Mouse (Mus musculus): Measurements from ENCODE around the gene Theg. TPM values are rescaled to one million over a fixed set of nuclear protein-coding genes. Genes with fewer than 3 reads are reported as not detected.

Theg gene
- polyA plus RNA-seq, 1 experiment from 2014 or later: not detected

DNA sequence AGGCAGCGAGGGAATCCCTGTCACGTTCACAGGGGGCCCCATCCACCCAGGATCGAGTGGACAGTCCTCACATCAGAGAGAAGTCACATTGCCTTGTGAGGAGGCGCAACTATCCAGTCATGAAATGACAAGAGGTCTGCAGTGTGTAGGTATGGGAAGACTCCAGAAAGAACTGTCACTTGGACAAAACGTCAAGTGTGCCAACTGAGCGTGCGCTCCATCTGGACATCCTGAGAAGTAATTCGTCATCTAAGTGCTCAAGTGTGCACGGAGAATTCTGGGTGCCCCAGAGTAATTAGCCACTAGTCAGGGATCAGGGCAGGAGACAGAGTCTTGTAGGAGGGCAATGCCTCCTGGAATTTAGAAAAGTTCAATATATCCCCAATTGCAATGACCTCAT lies 38.3 kb upstream of the Theg start:
- Histone ChIP-seq H3K4me2 (replicated peaks; ENCODE audit: low read depth, low read length) (no peak overlapping the region), H3K9me3 (ENCODE audit: low read length) (no peaks in the 10 kb centered on the region), H3K4me1 (ENCODE audit: insufficient read depth, low read depth, low read length) (no peaks in the 10 kb centered on the region), H3K27me3 (replicated peaks; ENCODE audit: insufficient read depth, low read length) (no peaks in the 10 kb centered on the region), H3K36me3 (ENCODE audit: insufficient read depth, low read length) (no peaks in the 10 kb centered on the region), H3K4me3 (ENCODE audit: low read depth, low read length) (no peak overlapping the region), H3K27ac (ENCODE audit: low read length) (no peak overlapping the region), H3K9ac (replicated peaks; ENCODE audit: low read depth) (no peak overlapping the region)
- no peak for TF ChIP-seq EP300 (IDR thresholded peaks at IDR 0.05)
- TF ChIP-seq CTCF (IDR thresholded peaks at IDR 0.05): no peak
- ATAC-seq (no peak), DNase-seq (ENCODE audit: low spot score) (no peak)
- 57% methylated on average over 9 of the region's 9 CpGs for WGBS

DNA sequence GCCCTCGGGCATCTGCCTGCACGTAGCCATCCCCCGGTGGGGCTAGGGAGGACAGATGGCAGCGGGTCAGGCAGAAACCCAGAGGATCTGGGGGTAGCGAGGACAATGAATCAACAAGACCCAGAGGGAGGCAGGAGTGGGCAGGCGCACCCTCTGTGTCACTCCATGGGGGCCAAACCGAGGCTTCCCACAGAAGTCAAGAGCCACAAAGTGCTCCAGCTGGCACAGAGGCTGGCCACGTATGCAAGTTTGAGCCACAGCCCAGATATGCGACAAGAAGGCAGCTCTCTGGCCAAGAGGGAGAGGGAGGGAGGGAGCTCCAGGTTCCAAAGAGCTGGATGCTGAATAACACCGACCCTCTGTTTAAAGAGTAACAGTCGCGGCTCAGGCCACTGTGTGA lies 36.8 kb upstream of the Theg start:
- 62% methylated on average over 12 of the region's 12 CpGs for WGBS
- TF ChIP-seq CTCF (IDR thresholded peaks at IDR 0.05): no peak
- no peak for TF ChIP-seq EP300 (IDR thresholded peaks at IDR 0.05)
- Histone ChIP-seq H3K4me3 (ENCODE audit: low read depth, low read length) (no peak overlapping the region), H3K27me3 (replicated peaks; ENCODE audit: insufficient read depth, low read length) (no peaks in the 10 kb centered on the region), H3K36me3 (ENCODE audit: insufficient read depth, low read length) (no peaks in the 10 kb centered on the region), H3K9me3 (ENCODE audit: low read length) (no peaks in the 10 kb centered on the region), H3K27ac (ENCODE audit: low read length) (no peak overlapping the region), H3K4me1 (ENCODE audit: insufficient read depth, low read depth, low read length) (no peaks in the 10 kb centered on the region), H3K4me2 (replicated peaks; ENCODE audit: low read depth, low read length) (no peak overlapping the region), H3K9ac (replicated peaks; ENCODE audit: low read depth) (no peak overlapping the region)
- no peak for ATAC-seq
- no peak for DNase-seq (ENCODE audit: low spot score)

- ATAC-seq (no peak), DNase-seq (ENCODE audit: low spot score) (no peak)
- no peaks in the 10 kb centered on the region for H3K9me3 ChIP-seq (ENCODE audit: low read length)
- no peak overlapping the region for H3K27ac ChIP-seq (ENCODE audit: low read length)
- H3K36me3 ChIP-seq (ENCODE audit: insufficient read depth, low read length): no peaks in the 10 kb centered on the region
- H3K4me2 ChIP-seq (replicated peaks; ENCODE audit: low read depth, low read length): no peak overlapping the region
- peaks cover 22% of the 10 kb centered on the region; the same call in 1 of the 2 replicates for H3K27me3 ChIP-seq (replicated peaks; ENCODE audit: insufficient read depth, low read length)
- H3K4me3 ChIP-seq (ENCODE audit: low read depth, low read length): no peak overlapping the region
- H3K4me1 ChIP-seq (ENCODE audit: insufficient read depth, low read depth, low read length): peaks cover 8% of the 10 kb centered on the region; the same call in 1 of the 2 replicates
- WGBS: 91% methylated on average over 5 of the region's 5 CpGs
- no peak for TF ChIP-seq CTCF (IDR thresholded peaks at IDR 0.05)
- TF ChIP-seq EP300 (IDR thresholded peaks at IDR 0.05): no peak
- H3K9ac ChIP-seq (replicated peaks; ENCODE audit: low read depth): no peak overlapping the region
Observed at GRCm38 (mm10) chr10:79616376-79616775, 29.2 kb upstream of the Theg start.

DNA sequence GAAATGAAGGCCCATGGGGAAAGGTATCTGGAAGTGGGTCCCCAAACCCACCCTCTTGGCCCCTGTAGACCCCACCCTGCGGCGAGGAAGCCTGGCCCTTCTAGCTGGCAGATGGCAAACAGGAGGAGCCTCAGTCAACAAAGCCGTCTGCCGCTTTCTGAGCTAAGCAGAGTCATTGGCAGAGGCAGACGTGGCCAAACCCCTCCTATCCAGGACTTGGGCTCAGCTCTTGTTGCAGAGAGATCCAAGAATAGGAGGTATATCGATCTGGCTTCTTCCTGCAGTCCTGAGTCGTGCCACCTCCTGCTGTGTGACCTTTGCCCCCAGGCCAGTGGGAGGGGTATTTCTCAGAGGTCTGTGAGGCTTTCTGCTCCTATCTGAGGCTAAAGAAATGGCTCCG lies 28.7 kb upstream of the Theg start:
- Histone ChIP-seq H3K9me3 (ENCODE audit: low read length) (no peaks in the 10 kb centered on the region), H3K36me3 (ENCODE audit: insufficient read depth, low read length) (no peaks in the 10 kb centered on the region), H3K27me3 (replicated peaks; ENCODE audit: insufficient read depth, low read length) (peaks cover 22% of the 10 kb centered on the region; the same call in 1 of the 2 replicates), H3K4me1 (ENCODE audit: insufficient read depth, low read depth, low read length) (peaks cover 8% of the 10 kb centered on the region; the same call in 1 of the 2 replicates), H3K4me3 (ENCODE audit: low read depth, low read length) (no peak overlapping the region), H3K4me2 (replicated peaks; ENCODE audit: low read depth, low read length) (no peak overlapping the region), H3K27ac (ENCODE audit: low read length) (no peak overlapping the region), H3K9ac (replicated peaks; ENCODE audit: low read depth) (no peak overlapping the region)
- ATAC-seq: no peak
- TF ChIP-seq CTCF (IDR thresholded peaks at IDR 0.05) (no peak), EP300 (IDR thresholded peaks at IDR 0.05) (no peak)
- 11% methylated on average over 8 of the region's 8 CpGs for WGBS
- no peak for DNase-seq (ENCODE audit: low spot score)

DNA sequence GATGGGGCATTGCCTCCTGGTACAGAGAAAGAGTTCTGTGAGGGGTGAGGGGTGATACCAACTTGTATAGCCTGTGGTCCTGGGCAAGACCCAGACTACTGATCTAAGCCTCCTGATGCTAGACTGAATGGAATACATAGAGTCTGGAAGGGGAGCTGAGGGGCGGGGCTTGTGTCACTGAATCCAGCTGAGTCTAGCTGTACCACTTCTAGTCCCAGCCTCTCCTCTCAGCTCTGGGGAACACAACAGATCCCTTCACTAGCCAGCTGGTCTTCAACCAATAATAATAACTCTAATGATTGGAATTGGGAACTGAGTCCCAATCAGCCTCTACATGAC lies 27.1 kb upstream of the Theg start:
- Histone ChIP-seq H3K9me3 (ENCODE audit: low read length) (no peaks in the 10 kb centered on the region), H3K27ac (ENCODE audit: low read length) (no peak overlapping the region), H3K4me3 (ENCODE audit: low read depth, low read length) (no peak overlapping the region), H3K27me3 (replicated peaks; ENCODE audit: insufficient read depth, low read length) (peaks cover 22% of the 10 kb centered on the region; the same call in 1 of the 2 replicates), H3K4me2 (replicated peaks; ENCODE audit: low read depth, low read length) (no peak overlapping the region), H3K36me3 (ENCODE audit: insufficient read depth, low read length) (no peaks in the 10 kb centered on the region), H3K9ac (replicated peaks; ENCODE audit: low read depth) (no peak overlapping the region), H3K4me1 (ENCODE audit: insufficient read depth, low read depth, low read length) (peaks cover 8% of the 10 kb centered on the region; the same call in 1 of the 2 replicates)
- DNase-seq (ENCODE audit: low spot score): no peak
- no peak for TF ChIP-seq CTCF (IDR thresholded peaks at IDR 0.05)
- TF ChIP-seq EP300 (IDR thresholded peaks at IDR 0.05): no peak
- 93% methylated on average over 1 of the region's 1 CpGs for WGBS
- peak; percentile 24 for ATAC-seq

DNA sequence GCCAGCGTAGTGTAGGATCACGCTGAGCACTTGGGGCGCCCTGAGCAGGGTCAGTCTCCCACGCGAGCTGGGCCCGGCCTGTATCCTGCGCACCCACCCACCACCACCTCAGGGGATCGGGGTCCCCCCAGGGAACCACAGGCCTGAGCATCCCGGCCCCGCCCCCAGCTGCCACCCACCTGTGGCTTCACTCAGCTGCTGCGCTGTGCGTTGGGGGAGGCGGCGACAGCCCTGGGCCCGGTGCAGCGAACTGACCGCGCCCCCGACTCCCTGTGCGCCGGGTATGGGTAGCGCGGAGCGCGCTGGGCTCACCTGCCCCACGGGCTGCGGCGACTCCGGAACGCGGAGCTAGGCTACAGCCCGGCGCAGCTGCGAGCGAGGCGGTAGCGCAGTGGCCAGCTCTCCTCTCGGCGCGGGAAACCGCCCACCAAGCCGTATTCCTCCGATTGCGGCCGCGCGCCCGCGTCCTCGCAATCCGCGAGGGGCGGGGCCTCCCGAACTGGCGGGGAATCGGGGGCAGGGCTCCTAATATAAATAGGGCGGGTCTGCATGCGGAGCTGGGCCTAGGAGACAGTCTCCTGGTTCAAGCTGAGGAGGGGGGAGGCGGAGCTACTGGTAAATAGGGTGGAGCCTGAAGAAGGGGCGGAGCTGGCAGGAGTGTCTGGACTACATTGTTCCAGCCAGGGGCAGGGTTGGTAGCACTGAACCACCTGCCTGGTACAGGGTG lies 26.6 kb upstream of the Theg start, which contains the start of gene C2cd4c:
C2cd4c (minus strand) TSS at position 448 of the 727 bp plus-strand sequence.
- H3K4me2 ChIP-seq (replicated peaks; ENCODE audit: low read depth, low read length): peak within 1 kb of the TSS; percentile 84

More for the DNA sequence above, 26.6 kb upstream of the Theg start, which contains the start of gene C2cd4c:
- H3K27me3 ChIP-seq (replicated peaks; ENCODE audit: insufficient read depth, low read length): peaks cover 22% of the 10 kb centered on the region; the same call in 1 of the 2 replicates
- no peak within 1 kb of the TSS for H3K27ac ChIP-seq (ENCODE audit: low read length)
- no peaks in the 10 kb centered on the region for H3K36me3 ChIP-seq (ENCODE audit: insufficient read depth, low read length)
- H3K4me3 ChIP-seq (ENCODE audit: low read depth, low read length): peak within 1 kb of the TSS; percentile 41
- no peak for TF ChIP-seq CTCF (IDR thresholded peaks at IDR 0.05)
- no peak for TF ChIP-seq EP300 (IDR thresholded peaks at IDR 0.05)
- DNase-seq (ENCODE audit: low spot score) (peak; percentile 74), ATAC-seq (peak; percentile 80)
- H3K9ac ChIP-seq (replicated peaks; ENCODE audit: low read depth): no peak within 1 kb of the TSS
- H3K4me1 ChIP-seq (ENCODE audit: insufficient read depth, low read depth, low read length): peaks cover 8% of the 10 kb centered on the region; the same call in 1 of the 2 replicates
- WGBS: under 1% methylated on average over 55 of the region's 60 CpGs
- no peaks in the 10 kb centered on the region for H3K9me3 ChIP-seq (ENCODE audit: low read length)

Measured in lung, postnatal 0 days (tissue).